Mouse (Mus musculus) CD4-positive naive resting alpha-beta T cell, adult 57 days (primary cell): ENCODE results near the gene Dyrk2. TPM values are rescaled to one million over a fixed set of nuclear protein-coding genes. Genes with fewer than 3 reads are reported as not detected.

ENCODE experiments used
- total RNA-seq: library from RNA; stranded (reverse); gene quantifications from one replicate; pipeline ENCODE4 v1.2.4, GENCODE M21; 2023

Gene Dyrk2
- total RNA-seq = 129 TPM

GRCm38 (mm10) chr10:118870201-118870980 lies at the start of gene Dyrk2:
Gene Dyrk2, minus strand, starts transcription at chr10:118870209.

